Mouse (Mus musculus) liver, adult 2 months (tissue): ENCODE measurements around the gene Slc7a1. TPM values are rescaled to one million over a fixed set of nuclear protein-coding genes. Genes with fewer than 3 reads are reported as not detected.
A peak's percentile ranks its signal among the peaks of the same experiment; 100 is the strongest.

Experiments
- DNase-seq: peaks from one replicate; pipeline ENCODE4 v3.0.0-alpha.2; 2011; ENCODE audit warnings: low read depth, low spot score; ENCODE audit errors: extremely low read depth
- H3K27ac ChIP-seq: fragments of 200-500 bp; replicated peaks from 2 replicates; pipeline ENCODE4 v1.5.1; 2012; ENCODE audit warnings: low read depth, mild to moderate bottlenecking, control low read depth, inconsistent platforms, low read length; ENCODE audit not compliant: insufficient read depth
- H3K27me3 ChIP-seq: fragments of 200-500 bp; 2 replicates; pipeline ENCODE4 v1.6.1; 2012; ENCODE audit warnings: mild to moderate bottlenecking, moderate library complexity, low read length, inconsistent platforms; ENCODE audit not compliant: control insufficient read depth, insufficient read depth
- H3K36me3 ChIP-seq: fragments of 200-500 bp; 2 replicates; pipeline ENCODE4 v1.6.1; 2012; ENCODE audit warnings: low read length, inconsistent platforms; ENCODE audit not compliant: control insufficient read depth, insufficient read depth
- H3K4me1 ChIP-seq: fragments of 200-500 bp; 2 replicates; pipeline ENCODE4 v1.6.1; 2011; ENCODE audit warnings: low read length; ENCODE audit not compliant: control insufficient read depth, insufficient read depth
- H3K4me3 ChIP-seq: fragments of 200-500 bp; 2 replicates; pipeline ENCODE4 v1.5.1; 2011; ENCODE audit warnings: low read depth, mild to moderate bottlenecking, control low read depth, low read length, moderate library complexity; ENCODE audit not compliant: insufficient read depth
- H3K79me2 ChIP-seq: fragments of 200-500 bp; 2 replicates; pipeline ENCODE4 v1.6.1; 2012; ENCODE audit warnings: inconsistent platforms, mild to moderate bottlenecking, low read length, moderate library complexity; ENCODE audit not compliant: control insufficient read depth, insufficient read depth
- H3K9ac ChIP-seq: fragments of 200-500 bp; 2 replicates; pipeline ENCODE4 v1.6.1; 2012; ENCODE audit warnings: low read depth, mild to moderate bottlenecking, control low read depth, inconsistent platforms, low read length
- CTCF ChIP-seq: fragments of 200-500 bp; IDR thresholded peaks from 2 replicates; pipeline ENCODE4 v1.5.1; 2011; ENCODE audit warnings: low read depth, low read length, control low read depth
- POLR2A ChIP-seq: fragments of 200-500 bp; IDR thresholded peaks from 2 replicates; pipeline ENCODE4 v1.6.1; 2011; ENCODE audit warnings: low read length, control low read depth; ENCODE audit not compliant: insufficient read depth; ENCODE audit errors: extremely low read depth
- WGBS: fragments of 180-500 bp; shearing (Covaris S2); methylation state at CpG from one replicate; pipeline ENCODE4 v1.1.7; 2018; 5-methylcytosine and 5-hydroxymethylcytosine counted together
- polyA plus RNA-seq: library from polyadenylated mRNA; depleted of rRNA; stranded (reverse); fragments of >200 nt; gene quantifications from 2 replicates; pipeline ENCODE4 v1.2.3, GENCODE M21; 2012
- total RNA-seq: library from RNA; depleted of rRNA; stranded (reverse); fragments of >200 nt; gene quantifications from 2 replicates; pipeline ENCODE4 v1.2.3, GENCODE M21; 2014

Slc7a1 gene
- total and polyA plus RNA-seq, 2 experiments: 0.18 to 0.23 TPM

- H3K4me3 ChIP-seq: no peak overlapping the region
- H3K36me3 ChIP-seq: no peaks in the 10 kb centered on the region
- H3K4me1 ChIP-seq: no peaks in the 10 kb centered on the region
- no peak overlapping the region for H3K9ac ChIP-seq
- no peak for DNase-seq
- H3K79me2 ChIP-seq: no peaks in the 10 kb centered on the region
- H3K27me3 ChIP-seq: no peaks in the 10 kb centered on the region
- WGBS: 91% methylated on average over 15 of the region's 15 CpGs
- TF ChIP-seq CTCF (no peak), POLR2A (no peak)
- H3K27ac ChIP-seq: no peak overlapping the region
Observed at GRCm38 (mm10) chr5:148389007-148389970, 10.4 kb downstream of the Slc7a1 start.

GRCm38 (mm10) chr5:148388251-148389006 is 11.3 kb downstream of the Slc7a1 start:
- no peak overlapping the region for H3K27ac ChIP-seq
- H3K27me3 ChIP-seq: no peaks in the 10 kb centered on the region
- DNase-seq: no peak
- no peaks in the 10 kb centered on the region for H3K4me1 ChIP-seq
- H3K79me2 ChIP-seq: no peaks in the 10 kb centered on the region
- TF ChIP-seq CTCF (no peak), POLR2A (no peak)
- H3K36me3 ChIP-seq: no peaks in the 10 kb centered on the region
- H3K4me3 ChIP-seq: no peak overlapping the region
- H3K9ac ChIP-seq: no peak overlapping the region
- WGBS: 86% methylated on average over 18 of the region's 18 CpGs

GRCm38 (mm10) chr5:148387820-148388219 is 11.9 kb downstream of the Slc7a1 start:
- 100% methylated on average over 2 of the region's 2 CpGs for WGBS
- no peaks in the 10 kb centered on the region for H3K27me3 ChIP-seq
- no peaks in the 10 kb centered on the region for H3K79me2 ChIP-seq
- H3K4me3 ChIP-seq: no peak overlapping the region
- H3K9ac ChIP-seq: no peak overlapping the region
- H3K27ac ChIP-seq: no peak overlapping the region
- no peaks in the 10 kb centered on the region for H3K36me3 ChIP-seq
- H3K4me1 ChIP-seq: no peaks in the 10 kb centered on the region
- no peak for DNase-seq
- peak; percentile 31; the same call in 1 of the 2 replicates for TF ChIP-seq CTCF
- TF ChIP-seq POLR2A: no peak

GRCm38 (mm10) chr5:148386471-148386870 is 13.2 kb downstream of the Slc7a1 start:
- Histone ChIP-seq H3K9ac (no peak overlapping the region), H3K27me3 (no peaks in the 10 kb centered on the region), H3K27ac (no peak overlapping the region), H3K36me3 (no peaks in the 10 kb centered on the region), H3K4me3 (no peak overlapping the region), H3K79me2 (no peaks in the 10 kb centered on the region), H3K4me1 (no peaks in the 10 kb centered on the region)
- no peak for DNase-seq
- no peak for TF ChIP-seq CTCF
- TF ChIP-seq POLR2A: no peak
- WGBS: 92% methylated on average over 9 of the region's 9 CpGs

GRCm38 (mm10) chr5:148384501-148385055 is 15.1 kb downstream of the Slc7a1 start:
- no peaks in the 10 kb centered on the region for H3K4me1 ChIP-seq
- WGBS: 94% methylated on average over 9 of the region's 9 CpGs
- H3K9ac ChIP-seq: no peak overlapping the region
- DNase-seq: no peak
- H3K79me2 ChIP-seq: no peaks in the 10 kb centered on the region
- TF ChIP-seq CTCF (no peak), POLR2A (no peak)
- H3K27ac ChIP-seq: no peak overlapping the region
- no peak overlapping the region for H3K4me3 ChIP-seq
- H3K27me3 ChIP-seq: no peaks in the 10 kb centered on the region
- no peaks in the 10 kb centered on the region for H3K36me3 ChIP-seq
